Mouse (Mus musculus) embryonic stem cell, embryonic (primary cell): ENCODE measurements around the gene Smim5.

Source experiments
- CTCF ChIA-PET, 4 experiments: fragments of 300-600 bp in 2 of 4; fragments of 350-600 bp in 2 of 4; sonication (Branson Sonifier 250); formaldehyde crosslinking; loops; one replicate each; lab custom pipeline; 2022; ENCODE audit warnings: inconsistent platforms in 2 of 4; lab: Charles Lee
- POLR2A ChIA-PET, 4 experiments: fragments of 300-600 bp in 2 of 4; fragments of 350-600 bp in 2 of 4; sonication (Branson Sonifier 250); formaldehyde crosslinking; loops; one replicate each; lab custom pipeline; 2022; ENCODE audit warnings: antibody characterized with exemption in 4 of 4, inconsistent platforms in 1 of 4; lab: Charles Lee

The Smim5 gene

DNA sequence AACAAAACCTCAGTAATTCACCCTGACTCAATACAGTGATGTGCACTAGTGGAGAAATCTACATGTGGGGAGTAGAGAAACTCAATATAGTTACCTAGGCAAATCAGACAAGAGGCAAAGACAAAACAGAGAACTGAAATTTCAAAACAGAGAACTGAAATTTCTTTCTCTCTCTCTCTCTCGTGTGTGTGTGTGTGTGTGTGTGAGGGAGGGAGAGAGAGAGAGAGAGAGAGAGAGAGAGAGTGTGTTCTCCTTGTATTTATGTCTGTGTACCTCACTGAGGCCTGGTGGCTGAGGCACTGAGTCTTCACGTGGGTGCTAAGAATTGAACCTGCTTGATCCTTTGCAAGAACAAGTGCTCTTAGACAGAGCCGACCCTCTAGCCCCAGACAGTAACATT is 30.1 kb downstream of the Smim5 start:
- POLR2A ChIA-PET = interaction anchor here in 1 of 4 experiments (2.2 kb wide), 1 partner anchor 20 kb away, joined by 4 read pairs; no protein-coding TSS in a partner anchor
- CTCF ChIA-PET = interaction anchor here in 3 of 4 experiments (0.6 to 1.7 kb wide), 4 partner anchors 10 to 31 kb away, joined by 3 to 7 read pairs (median 4); no protein-coding TSS in a partner anchor

DNA sequence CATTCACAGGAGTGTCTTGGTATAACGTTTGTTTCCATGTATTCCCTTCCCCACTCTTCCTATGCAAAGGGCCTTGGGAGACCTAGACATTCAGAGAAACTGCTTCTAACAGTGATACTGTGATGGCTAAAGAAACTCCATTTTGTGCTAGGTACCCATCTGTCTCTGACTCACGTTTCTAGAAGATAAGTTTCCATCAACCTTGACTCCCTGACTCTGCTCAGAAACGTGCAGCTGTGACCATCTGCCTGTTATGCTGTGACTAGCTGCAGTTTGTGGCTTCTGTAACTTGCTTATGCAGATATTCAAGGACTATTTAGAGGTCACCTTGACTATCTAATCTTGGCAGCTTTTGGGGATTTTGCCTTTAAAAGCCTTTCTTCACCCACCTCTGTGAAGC is 31.5 kb downstream of the Smim5 start:
- ChIA-PET CTCF (interaction anchor here in 2 of 4 experiments (0.6 to 1.7 kb wide), 3 partner anchors 8 to 170 kb away, joined by 3 to 11 read pairs (median 5); no protein-coding TSS in a partner anchor), POLR2A (interaction anchor here in 2 of 4 experiments (0.6 to 5.0 kb wide), 4 partner anchors 10 to 638 kb away, joined by 4 to 51 read pairs (median 8); no protein-coding TSS in a partner anchor)

- POLR2A ChIA-PET = interaction anchor here (0.5 to 8.9 kb wide), 54 partner anchors 8 to 419 kb away, joined by 3 to 92 read pairs (median 4); partner anchors contain the start of genes Galk1 (in 2 of the 4), Caskin2 (in 1 of the 4), Itgb4 (in 1 of the 4) and Jpt1 (in 1 of the 4)
- CTCF ChIA-PET = interaction anchor here (0.5 to 1.6 kb wide), 10 partner anchors 9 to 682 kb away, joined by 3 to 8 read pairs (median 4); partner anchors contain the start of gene Mrpl38 (in 1 of the 4)
Observed at GRCm38 (mm10) chr11:115933108-115933746, 33.5 kb downstream of the Smim5 start, which contains the start of the genes Sap30bp and Recql5. Gene Sap30bp (plus strand): TSS chr11:115933282. Gene Recql5 (minus strand): TSS chr11:115933477.

DNA sequence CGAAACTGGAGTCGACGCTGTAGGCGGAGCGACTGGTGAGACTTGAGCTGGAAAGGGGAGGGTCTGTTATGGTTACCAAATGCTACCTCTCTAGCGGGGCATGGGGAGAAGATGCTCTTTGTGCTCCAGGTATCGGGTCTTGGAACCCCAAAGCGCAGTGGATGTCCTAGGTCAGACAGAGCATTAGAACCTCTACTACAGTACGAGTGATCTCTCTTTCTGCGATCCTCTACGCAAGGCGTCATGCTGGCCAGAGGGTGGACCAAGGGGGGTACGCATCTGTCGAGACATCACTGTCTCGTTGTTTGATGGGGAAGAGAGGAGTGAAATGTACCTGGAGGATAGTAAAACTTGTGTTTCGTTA is 34.0 kb downstream of the Smim5 start:
- ChIA-PET CTCF (interaction anchor here in 3 of 4 experiments (0.7 to 1.6 kb wide), 7 partner anchors 8 to 205 kb away, joined by 3 to 5 read pairs (median 3); partner anchors contain the start of gene Mrpl38 (in 1 of the 3)), POLR2A (interaction anchor here in 3 of 4 experiments (0.5 to 8.9 kb wide), 46 partner anchors 8 to 419 kb away, joined by 3 to 92 read pairs (median 4); partner anchors contain the start of genes Galk1 (in 1 of the 3), Itgb4 (in 1 of the 3), Jpt1 (in 1 of the 3) and Mif4gd (in 1 of the 3))

GRCm38 (mm10) chr11:115939690-115940329 is 40.0 kb downstream of the Smim5 start:
- ChIA-PET POLR2A (interaction anchor here (0.5 to 8.9 kb wide), 61 partner anchors 6 to 427 kb away, joined by 3 to 92 read pairs (median 4); partner anchors contain the start of genes Galk1 (in 4 of the 4), Itgb4 (in 2 of the 4), Mif4gd (in 1 of the 4) and Smim5 (in 1 of the 4)), CTCF (interaction anchor here (0.5 to 4.9 kb wide), 103 partner anchors 9 to 1292 kb away, joined by 3 to 60 read pairs (median 4); partner anchors contain the start of genes Galk1 (in 3 of the 4), Itgb4 (in 3 of the 4), Smim5 (in 3 of the 4) and Smim6 (in 2 of the 4))

DNA sequence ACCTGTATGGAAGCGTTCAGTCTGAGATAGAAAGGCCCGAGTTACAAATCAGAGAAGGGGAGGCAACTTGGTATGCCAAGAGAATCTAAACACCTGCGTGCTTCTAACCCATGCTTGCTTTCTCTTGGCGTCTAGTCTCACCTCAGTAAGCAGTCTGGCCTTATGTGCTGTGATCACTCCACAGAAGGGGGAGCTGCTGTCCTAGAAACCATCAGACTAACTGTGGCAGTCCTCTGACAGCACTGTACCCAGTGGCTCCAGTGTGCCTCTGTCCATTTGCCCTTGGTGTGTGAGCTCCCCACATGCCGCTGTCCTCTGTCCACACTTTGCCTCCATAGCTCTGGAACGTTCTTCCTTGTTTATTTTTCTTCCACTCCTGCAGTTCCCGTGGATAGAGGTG is 42.2 kb downstream of the Smim5 start:
- ChIA-PET CTCF (interaction anchor here in 3 of 4 experiments (0.5 to 4.9 kb wide), 18 partner anchors 9 to 837 kb away, joined by 3 to 60 read pairs (median 4); partner anchors contain the start of genes Mrpl38 (in 1 of the 3), Recql5 (in 1 of the 3) and Sap30bp (in 1 of the 3)), POLR2A (interaction anchor here (1.0 to 12.1 kb wide), 20 partner anchors 6 to 243 kb away, joined by 3 to 124 read pairs (median 8); partner anchors contain the start of genes Galk1 (in 2 of the 4), Recql5 (in 2 of the 4), Sap30bp (in 2 of the 4) and Itgb4 (in 1 of the 4))

DNA sequence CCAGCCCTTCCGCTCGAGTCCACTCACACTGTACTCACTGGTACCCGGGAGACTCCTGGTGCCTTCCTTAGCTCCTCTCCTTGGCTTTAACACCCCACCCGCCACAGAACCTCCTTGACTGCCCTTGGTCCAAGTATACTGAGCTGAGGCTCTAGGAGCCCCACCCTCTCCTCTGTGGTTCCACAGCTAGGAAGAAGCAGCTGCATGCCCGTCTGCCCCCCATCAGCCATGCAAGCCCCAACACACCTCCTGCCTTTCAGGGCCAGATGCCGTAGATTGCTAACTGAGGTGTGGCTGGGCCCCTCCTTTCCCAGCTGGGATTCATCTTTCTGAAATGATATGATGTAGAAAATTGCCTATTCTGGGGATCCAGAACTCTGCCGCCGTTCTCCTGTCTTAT is 45.5 kb downstream of the Smim5 start:
- POLR2A ChIA-PET = interaction anchor here (0.6 to 12.1 kb wide), 55 partner anchors 9 to 359 kb away, joined by 3 to 124 read pairs (median 7); partner anchors contain the start of genes Galk1 (in 3 of the 4), Itgb4 (in 3 of the 4), Recql5 (in 3 of the 4) and Sap30bp (in 3 of the 4)
- CTCF ChIA-PET = interaction anchor here (0.5 to 2.4 kb wide), 17 partner anchors 25 to 1407 kb away, joined by 3 to 11 read pairs (median 4); partner anchors contain the start of gene Itgb4 (in 1 of the 4)

GRCm38 (mm10) chr11:115946221-115946828 is 46.6 kb downstream of the Smim5 start:
- CTCF ChIA-PET = interaction anchor here in 3 of 4 experiments (0.6 to 2.4 kb wide), 11 partner anchors 9 to 165 kb away, joined by 3 to 11 read pairs (median 4); partner anchors contain the start of gene Itgb4 (in 1 of the 3)
- POLR2A ChIA-PET = interaction anchor here (0.5 to 12.1 kb wide), 42 partner anchors 8 to 580 kb away, joined by 3 to 124 read pairs (median 6); partner anchors contain the start of genes Galk1 (in 2 of the 4), Recql5 (in 1 of the 4) and Sap30bp (in 1 of the 4)

DNA sequence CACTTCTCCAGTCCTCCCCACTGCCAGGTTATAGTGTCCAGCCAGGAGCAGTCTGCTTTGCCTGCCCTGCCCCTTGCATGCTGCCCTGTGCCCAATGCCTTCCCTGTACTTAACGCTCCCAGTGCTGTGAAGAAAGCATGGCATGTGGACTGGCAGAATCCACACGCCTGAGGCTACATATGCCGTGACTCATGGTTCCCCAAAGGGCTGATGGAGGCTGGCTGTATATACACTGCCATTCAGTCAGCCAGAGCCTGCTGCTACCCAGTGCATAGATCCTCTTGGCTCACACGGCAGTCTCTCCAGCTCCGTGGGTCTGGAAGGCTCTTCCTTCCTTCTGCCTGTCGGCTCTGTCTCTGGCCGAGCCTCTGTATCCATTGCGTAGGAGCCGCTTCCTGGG is 48.5 kb downstream of the Smim5 start:
- POLR2A ChIA-PET = interaction anchor here in 3 of 4 experiments (1.0 to 12.1 kb wide), 21 partner anchors 9 to 115 kb away, joined by 3 to 124 read pairs (median 12); partner anchors contain the start of genes Itgb4 (in 1 of the 3), Recql5 (in 1 of the 3) and Sap30bp (in 1 of the 3)
- CTCF ChIA-PET = interaction anchor here in 2 of 4 experiments (0.6 to 2.9 kb wide), 6 partner anchors 9 to 234 kb away, joined by 3 to 19 read pairs (median 5); partner anchors contain the start of gene Mrpl38 (in 1 of the 2)

DNA sequence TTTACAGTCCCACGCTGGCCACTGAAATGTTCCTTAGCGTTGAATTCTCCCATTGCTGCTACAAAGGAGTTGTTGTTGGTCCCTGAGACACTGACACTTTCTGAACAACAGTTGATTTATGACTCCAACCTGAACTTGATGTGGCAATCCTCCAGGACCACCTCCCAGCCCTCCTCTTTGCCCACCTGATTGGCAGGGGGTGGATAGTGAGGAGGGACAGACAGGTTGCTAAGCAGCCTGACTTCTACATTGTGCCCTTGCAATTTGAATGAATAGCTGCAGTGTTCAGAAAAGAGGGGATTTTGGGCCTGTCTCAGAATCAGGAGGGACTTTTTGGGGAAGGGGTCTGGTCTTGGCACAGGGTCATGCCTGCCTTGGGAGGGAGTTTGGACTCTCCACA is 51.0 kb downstream of the Smim5 start:
- ChIA-PET CTCF (interaction anchor here in 2 of 4 experiments (0.8 to 1.7 kb wide), 3 partner anchors 11 to 91 kb away, joined by 3 to 5 read pairs (median 3); no protein-coding TSS in a partner anchor), POLR2A (interaction anchor here in 3 of 4 experiments (1.4 to 12.1 kb wide), 8 partner anchors 8 to 74 kb away, joined by 4 to 124 read pairs (median 5); no protein-coding TSS in a partner anchor)

- ChIA-PET CTCF (interaction anchor here in 3 of 4 experiments (0.5 to 1.5 kb wide), 8 partner anchors 8 to 17 kb away, joined by 3 to 10 read pairs (median 4); no protein-coding TSS in a partner anchor), POLR2A (interaction anchor here in 3 of 4 experiments (0.5 to 8.2 kb wide), 24 partner anchors 8 to 543 kb away, joined by 3 to 98 read pairs (median 4); partner anchors contain the start of genes Itgb4 (in 2 of the 3), Galk1 (in 1 of the 3), Recql5 (in 1 of the 3) and Sap30bp (in 1 of the 3))
Observed at GRCm38 (mm10) chr11:115954712-115955111, 54.9 kb downstream of the Smim5 start.

- CTCF ChIA-PET = interaction anchor here (0.5 to 3.7 kb wide), 9 partner anchors 7 to 16 kb away, joined by 3 to 13 read pairs (median 4); no protein-coding TSS in a partner anchor
Observed at GRCm38 (mm10) chr11:115955195-115955858, 55.6 kb downstream of the Smim5 start.

More at GRCm38 (mm10) chr11:115955195-115955858, 55.6 kb downstream of the Smim5 start:
- POLR2A ChIA-PET = interaction anchor here in 3 of 4 experiments (0.6 to 8.2 kb wide), 21 partner anchors 7 to 542 kb away, joined by 3 to 98 read pairs (median 5); partner anchors contain the start of genes Itgb4 (in 2 of the 3), Galk1 (in 1 of the 3), Recql5 (in 1 of the 3) and Sap30bp (in 1 of the 3)
